Comparison of ENCODE assay signal across 9 mouse cellular contexts in genomic region chr16:77502026-77502425, GRCm38 (mm10).
DNase-seq lines count a peak whose midpoint lies in the region; ATAC-seq lines count a peak whose summit lies in the region.
"Had no signal": no experiment of that assay in that cellular context is flagged by ENCODE, and none has a peak within 500 bp of the region (broad histone marks: within the 10 kb centered on the region; RNA-seq: fewer than 3 reads in every experiment).

No protein-coding gene starts in this region.

- no peaks in the 10 kb centered on the region for H3K27me3 ChIP-seq in heart, embryonic 11.5 days (ENCODE audit: control insufficient read depth, insufficient read depth, low read length)
- no peaks in the 10 kb centered on the region for H3K27me3 ChIP-seq in liver, embryonic 11.5 days (replicated peaks; ENCODE audit: control insufficient read depth, insufficient read depth, low read length)
- no peaks in the 10 kb centered on the region for H3K27me3 ChIP-seq in hindbrain, embryonic 14.5 days (ENCODE audit: control insufficient read depth, insufficient read depth, low read length)
- H3K27me3 ChIP-seq in neural tube, embryonic 15.5 days (replicated peaks), result no peaks in the 10 kb centered on the region

- WGBS in heart, embryonic 11.5 days (ENCODE audit: insufficient replicate concordance), result 58% methylated on average over 3 of the region's 3 CpGs
- 78% methylated on average over 3 of the region's 3 CpGs for WGBS in liver, embryonic 11.5 days
- WGBS in hindbrain, embryonic 14.5 days, result 57% methylated on average over 3 of the region's 3 CpGs
- 64% methylated on average over 3 of the region's 3 CpGs for WGBS in neural tube, embryonic 15.5 days

- no peak for DNase-seq in heart, postnatal 36 days
- DNase-seq in liver, embryonic 11.5 days (ENCODE audit: low spot score), result no peak
- DNase-seq in liver, result no peak
- DNase-seq in hindbrain, embryonic 14.5 days (ENCODE audit: low spot score), result no peak
- no peak for DNase-seq in adrenal gland, postnatal 10 days
- no peak for DNase-seq in ovary, adult 18-20 months (ENCODE audit: low spot score)

- no peak for ATAC-seq in heart, embryonic 11.5 days (replicated peaks; ENCODE audit: insufficient number of reproducible peaks, low FRiP score, low TSS enrichment)
- no peak for ATAC-seq in liver, embryonic 11.5 days (replicated peaks; ENCODE audit: low FRiP score)
- ATAC-seq in hindbrain, embryonic 14.5 days (ENCODE audit: low FRiP score), result no peak
- no peak for ATAC-seq in neural tube, embryonic 15.5 days (ENCODE audit: low FRiP score)
- ATAC-seq: lung, postnatal 0 days had no signal

- peaks cover 6% of the 10 kb centered on the region; the same call in 1 of the 2 replicates for H3K4me1 ChIP-seq in heart, embryonic 11.5 days (ENCODE audit: control insufficient read depth, insufficient read depth, low read length)
- H3K4me1 ChIP-seq in liver, embryonic 11.5 days (replicated peaks; ENCODE audit: control insufficient read depth, insufficient read depth, low read length), result no peaks in the 10 kb centered on the region
- H3K4me1 ChIP-seq in hindbrain, embryonic 14.5 days (replicated peaks; ENCODE audit: control insufficient read depth, insufficient read depth, low read length), result peaks cover 13% of the 10 kb centered on the region; the same call in 1 of the 2 replicates
- peaks cover 14% of the 10 kb centered on the region for H3K4me1 ChIP-seq in neural tube, embryonic 15.5 days

- no peaks in the 10 kb centered on the region; the same call in 1 of the 2 replicates for H3K9me3 ChIP-seq in heart, embryonic 11.5 days (replicated peaks; ENCODE audit: control insufficient read depth, low read length)
- H3K9me3 ChIP-seq in liver, embryonic 11.5 days (ENCODE audit: control insufficient read depth, low read length), result no peaks in the 10 kb centered on the region
- no peaks in the 10 kb centered on the region for H3K9me3 ChIP-seq in hindbrain, embryonic 14.5 days (ENCODE audit: control insufficient read depth, low read length)
- no peaks in the 10 kb centered on the region for H3K9me3 ChIP-seq in neural tube, embryonic 15.5 days (replicated peaks)

- no peak overlapping the region for H3K9ac ChIP-seq in heart, embryonic 11.5 days (ENCODE audit: low read depth, low read length)
- no peak overlapping the region for H3K9ac ChIP-seq in liver, embryonic 11.5 days (ENCODE audit: low read depth, low read length)
- peak overlapping the region; percentile 45 for H3K9ac ChIP-seq in hindbrain, embryonic 14.5 days
- H3K9ac ChIP-seq in neural tube, embryonic 15.5 days (replicated peaks), result no peak overlapping the region

- no peaks in the 10 kb centered on the region for H3K36me3 ChIP-seq in heart, embryonic 11.5 days (ENCODE audit: control insufficient read depth, insufficient read depth, low read length)
- H3K36me3 ChIP-seq in liver, embryonic 11.5 days (ENCODE audit: control insufficient read depth, insufficient read depth, low read length), result no peaks in the 10 kb centered on the region
- no peaks in the 10 kb centered on the region for H3K36me3 ChIP-seq in hindbrain, embryonic 14.5 days (replicated peaks; ENCODE audit: control insufficient read depth, insufficient read depth)
- H3K36me3 ChIP-seq in neural tube, embryonic 15.5 days, result no peaks in the 10 kb centered on the region

- H3K4me3 ChIP-seq in heart, embryonic 11.5 days (ENCODE audit: low read depth, low read length), result peak overlapping the region; percentile 28
- H3K4me3 ChIP-seq in liver, embryonic 11.5 days (ENCODE audit: low read depth, low read length), result peak overlapping the region; percentile 17; the same call in 1 of the 2 replicates
- peak overlapping the region; percentile 30 for H3K4me3 ChIP-seq in hindbrain, embryonic 14.5 days (replicated peaks; ENCODE audit: low read length)
- peak overlapping the region; percentile 24; the same call in 1 of the 2 replicates for H3K4me3 ChIP-seq in neural tube, embryonic 15.5 days (replicated peaks)

- intact Hi-C loops in heart, postnatal 36 days (cut with DNase I), result loop anchor here (5.0 kb wide), 2 partner anchors 50 to 485 kb away; no protein-coding TSS in a partner anchor

- H3K4me2 ChIP-seq in heart, embryonic 11.5 days, result peak overlapping the region; percentile 55
- H3K4me2 ChIP-seq in liver, embryonic 11.5 days, result 0 out of 2 replicates have a peak overlapping the region, but pooled peaks have one; percentile 21
- H3K4me2 ChIP-seq in hindbrain, embryonic 14.5 days (replicated peaks), result peak overlapping the region; percentile 48
- H3K4me2 ChIP-seq in neural tube, embryonic 15.5 days, result peak overlapping the region; percentile 29

- H3K27ac ChIP-seq in heart, embryonic 11.5 days (ENCODE audit: low read depth, low read length), result 0 out of 2 replicates have a peak overlapping the region, but pooled peaks have one; percentile 3
- H3K27ac ChIP-seq in liver, embryonic 11.5 days (ENCODE audit: low read depth, low read length), result no peak overlapping the region
- H3K27ac ChIP-seq in hindbrain, embryonic 14.5 days, result peak overlapping the region; percentile 51; the same call in 1 of the 2 replicates
- H3K27ac ChIP-seq in neural tube, embryonic 15.5 days (replicated peaks), result 0 out of 2 replicates have a peak overlapping the region, but pooled peaks have one; percentile 45
